Mouse (Mus musculus) forebrain, embryonic 14.5 days (tissue): ENCODE measurements around the gene Orc3. TPM values are rescaled to one million over a fixed set of nuclear protein-coding genes. Genes with fewer than 3 reads are reported as not detected.

Source experiments
- polyA plus RNA-seq: library from polyadenylated mRNA; unstranded; fragments of >200 nt; fragmentation: Nextera tagmentation; extraction: Ambion mirVana; gene quantifications from 2 replicates; pipeline ENCODE4 v1.2.1, GENCODE M21; 2014

Orc3 gene
- polyA plus RNA-seq, 1 experiment from 2014 or later = 103 TPM

Other genes with a start within 250 kb of the Orc3 start
- 55.9 and 67.5 TPM in 2 replicates for gene Akirin2, start 64.0 kb downstream of the Orc3 start, polyA plus RNA-seq
- 54.2 and 54.4 TPM in 2 replicates for gene Rars2, start within 50 bp of the Orc3 start, polyA plus RNA-seq
- 22.9 and 33.0 TPM in 2 replicates for gene Slc35a1, start 72.5 kb upstream of the Orc3 start, polyA plus RNA-seq
- 3.0 and 3.2 TPM in 2 replicates for gene Cfap206, start 115.3 kb upstream of the Orc3 start, polyA plus RNA-seq
- not detected in 2 replicates for gene Gm136, start 141.3 kb upstream of the Orc3 start, polyA plus RNA-seq
- gene Smim8, start 163.5 kb upstream of the Orc3 start, polyA plus RNA-seq = 55.0 and 68.2 TPM in 2 replicates